Mouse (Mus musculus) brain, embryonic 18.5 days (tissue): ENCODE results near the gene Olfr715.
"Not testable (repeated sequence)": the region's sequence is repeated elsewhere in the genome, so short reads cannot be mapped to it uniquely, and the experiment has no call there.

Experiments
- DNase-seq: peaks from one replicate; pipeline ENCODE4 v3.0.0-alpha.2; 2012; ENCODE audit warnings: low read depth, low spot score

Gene Olfr715

GRCm38 (mm10) chr7:107130983-107131382 lies at the start of gene Olfr715:
Olfr715 (minus strand) TSS chr7:107131083.
- DNase-seq: not testable (repeated sequence)

DNA sequence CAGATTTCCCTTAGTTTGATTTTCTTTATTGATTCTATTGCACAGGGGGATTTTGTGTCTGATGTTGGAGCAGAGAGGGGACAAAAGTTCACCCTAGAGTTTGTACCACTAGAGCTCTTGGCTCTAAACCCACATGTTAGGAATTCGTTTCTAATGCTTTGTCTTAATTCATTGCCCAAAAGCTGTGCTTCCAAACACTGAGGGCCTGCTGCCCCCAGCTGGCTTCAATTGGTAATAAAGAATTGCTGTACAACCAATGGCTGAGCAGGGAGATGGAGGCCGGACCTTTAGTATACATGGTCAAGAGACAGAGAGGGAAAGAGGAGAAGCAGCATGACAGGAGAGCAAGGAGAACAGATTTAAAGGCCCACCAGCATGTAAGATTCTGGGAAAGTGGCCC lies 49.5 kb upstream of the Olfr715 start:
- DNase-seq: no peak

DNA sequence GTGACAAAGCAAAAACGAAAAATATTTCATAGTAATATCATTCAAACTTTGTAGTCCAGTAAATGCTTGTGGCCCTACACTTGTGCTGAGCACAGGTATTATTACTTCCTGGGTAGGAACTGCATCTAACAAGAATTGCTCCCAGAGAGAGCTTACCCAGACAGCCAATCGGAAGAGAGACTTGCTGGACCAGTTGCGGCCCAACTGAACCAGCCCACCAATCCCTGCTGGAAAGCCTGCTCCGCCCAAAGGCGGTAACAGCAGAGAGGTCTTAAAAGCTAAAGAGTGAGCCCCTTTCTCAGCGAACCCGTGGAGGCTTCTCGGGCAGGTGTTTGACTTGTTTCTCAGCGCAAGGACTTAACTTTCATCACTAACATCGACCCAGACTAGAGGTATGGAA lies 35.8 kb upstream of the Olfr715 start, which contains the start of gene Nlrp14:
TSS of gene Nlrp14 (plus strand) at position 301 of the 400 bp plus-strand sequence.
- DNase-seq: no peak

DNA sequence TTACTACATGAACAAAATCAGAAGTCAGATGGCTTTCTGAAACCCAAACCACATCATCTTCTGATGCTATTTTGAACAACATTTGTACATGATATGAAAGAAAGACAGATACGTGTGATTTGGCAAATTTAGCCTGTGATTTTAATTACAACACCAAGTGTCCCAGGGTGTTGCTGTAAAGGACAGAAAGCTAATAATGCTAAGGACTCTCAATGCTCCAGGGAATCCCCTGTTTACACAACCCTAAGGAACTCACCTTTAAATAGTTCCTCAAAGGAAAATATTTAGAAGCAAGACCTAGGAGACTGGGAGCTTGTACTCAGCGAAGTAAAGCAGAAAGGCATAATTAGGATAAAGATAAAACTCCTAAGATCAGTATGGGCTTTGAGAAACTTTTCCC lies 7.1 kb upstream of the Olfr715 start, which contains the start of gene Olfr716:
TSS of gene Olfr716 (plus strand) at position 301 of the 400 bp plus-strand sequence.
- DNase-seq: not testable (repeated sequence)

DNA sequence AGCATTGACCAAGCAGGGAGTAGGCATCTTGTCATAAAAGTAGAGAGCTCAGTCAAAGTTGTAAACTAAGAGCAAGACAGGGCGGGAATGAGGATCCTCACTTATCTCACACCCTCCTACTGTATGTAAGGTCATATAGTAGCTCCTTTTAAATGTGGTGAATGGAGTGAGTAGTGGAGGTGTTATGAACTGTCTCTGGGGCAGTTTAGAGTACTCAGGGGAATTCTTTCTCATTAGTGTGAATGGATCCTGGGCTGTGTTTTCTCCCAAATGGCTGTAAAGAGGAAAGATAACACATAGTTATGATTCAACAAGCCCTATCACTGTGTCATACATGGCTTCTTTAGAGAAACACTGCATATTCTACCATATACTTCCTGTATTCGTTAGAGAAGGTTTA lies 20.6 kb downstream of the Olfr715 start, which contains the start of gene Olfr715b:
TSS of gene Olfr715b (minus strand) at position 101 of the 400 bp plus-strand sequence.
- DNase-seq: not testable (repeated sequence)

GRCm38 (mm10) chr7:107092920-107093319 lies 38.0 kb downstream of the Olfr715 start, which contains the start of gene Olfr17:
Olfr17 (plus strand) TSS chr7:107093220.
- no peak for DNase-seq
